Mouse (Mus musculus) small intestine, adult 2 months (tissue): Measurements from ENCODE around the gene Suv39h1.

ENCODE experiments used
- CTCF ChIP-seq: fragments of 200-500 bp; IDR thresholded peaks from 2 replicates; pipeline ENCODE4 v1.5.1; 2012; ENCODE audit warnings: low read depth, mild to moderate bottlenecking, control low read depth, inconsistent platforms, low read length, moderate library complexity, mixed read lengths; ENCODE audit not compliant: insufficient replicate concordance, insufficient read length; ENCODE audit errors: extremely low read depth
- POLR2A ChIP-seq: fragments of 200-500 bp; IDR thresholded peaks from 2 replicates; pipeline ENCODE4 v1.6.1; 2012; ENCODE audit warnings: low read depth, mild to moderate bottlenecking, control low read depth, inconsistent platforms, low read length, moderate library complexity

DNA sequence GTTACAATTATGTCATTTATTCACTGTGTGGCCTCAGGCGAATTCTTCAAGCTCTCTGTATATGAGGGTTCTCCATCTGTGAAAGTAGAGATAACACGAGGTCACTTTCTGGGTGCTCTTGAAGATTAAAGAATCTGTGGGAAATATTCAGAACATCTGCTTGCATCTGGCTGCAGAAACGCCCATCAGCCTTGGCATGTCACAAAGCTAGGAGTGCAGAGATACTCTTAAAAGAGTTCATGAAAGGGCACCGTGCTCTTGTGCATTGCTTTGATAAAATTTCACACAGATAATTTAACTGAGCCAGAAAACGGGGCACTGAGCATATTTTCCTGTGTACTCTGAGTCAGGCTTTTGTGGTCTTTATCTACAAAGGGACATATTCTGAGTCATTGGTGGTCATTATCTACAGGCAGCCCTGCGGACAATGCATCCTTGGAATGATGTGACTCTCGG lies 27.7 kb upstream of the Suv39h1 start:
- TF ChIP-seq POLR2A = no peak
- no peak for TF ChIP-seq CTCF
